Mouse (Mus musculus): ENCODE results near the gene G0s2. TPM values are rescaled to one million over a fixed set of nuclear protein-coding genes. Genes with fewer than 3 reads are reported as not detected.
A peak's percentile ranks its signal among the peaks of the same experiment; 100 is the strongest.

The G0s2 gene
- polyA plus RNA-seq, 2 experiments: 54.9 to 71.8 TPM

DNA sequence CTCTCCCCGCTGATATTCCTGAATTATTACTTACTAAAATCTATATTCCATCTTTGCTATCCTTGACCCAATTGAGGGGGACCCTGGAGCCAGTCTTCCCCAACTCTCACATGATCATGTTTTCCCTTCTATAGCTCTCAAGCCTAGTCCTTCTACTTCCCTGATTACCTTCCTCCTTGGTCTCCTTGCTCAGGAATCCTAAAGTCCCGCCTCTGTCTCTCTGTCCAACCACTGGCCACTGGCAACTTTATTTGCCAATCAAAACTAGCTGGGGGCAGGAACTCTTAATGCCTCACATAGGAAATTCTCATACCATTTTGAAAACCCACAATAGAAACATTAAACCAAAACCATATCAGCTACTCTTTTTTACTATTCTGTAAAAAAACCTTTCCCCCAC lies 8.3 kb upstream of the G0s2 start:
- 0 out of 4 replicates have a peak, but pooled peaks cover 0 to 3% of the 10 kb centered on the region in 2 experiments for H3K4me1 ChIP-seq (replicated peaks; ENCODE audit: control insufficient read depth in 2 of 2, insufficient read depth in 2 of 2, low read length in 1 of 2)
- no peak overlapping the region for H3K27ac ChIP-seq
- no peak for DNase-seq (ENCODE audit: low read depth in 3 of 3, low spot score in 3 of 3)
- H3K9me3 ChIP-seq (ENCODE audit: control insufficient read depth, low read length): no peaks in the 10 kb centered on the region
- H3K4me3 ChIP-seq (ENCODE audit: insufficient read depth in 1 of 2, low read depth in 2 of 2, low read length in 2 of 2): no peak overlapping the region
- no peak for ATAC-seq (ENCODE audit: insufficient read depth)
- H3K36me3 ChIP-seq (replicated peaks; ENCODE audit: control insufficient read depth, insufficient read depth, low read depth): no peaks in the 10 kb centered on the region
- TF ChIP-seq CTCF (IDR thresholded peaks at IDR 0.05; ENCODE audit: low read depth) (no peak), EP300 (IDR thresholded peaks at IDR 0.05; ENCODE audit: low read depth) (no peak)
- H3K4me2 ChIP-seq (ENCODE audit: low read depth): no peak overlapping the region
- H3K9ac ChIP-seq (replicated peaks): no peak overlapping the region
- 59% methylated on average over 2 of the region's 2 CpGs for WGBS (ENCODE audit: insufficient replicate concordance)
- no peaks in the 10 kb centered on the region for H3K27me3 ChIP-seq (ENCODE audit: control insufficient read depth, insufficient read depth, low read length)

DNA sequence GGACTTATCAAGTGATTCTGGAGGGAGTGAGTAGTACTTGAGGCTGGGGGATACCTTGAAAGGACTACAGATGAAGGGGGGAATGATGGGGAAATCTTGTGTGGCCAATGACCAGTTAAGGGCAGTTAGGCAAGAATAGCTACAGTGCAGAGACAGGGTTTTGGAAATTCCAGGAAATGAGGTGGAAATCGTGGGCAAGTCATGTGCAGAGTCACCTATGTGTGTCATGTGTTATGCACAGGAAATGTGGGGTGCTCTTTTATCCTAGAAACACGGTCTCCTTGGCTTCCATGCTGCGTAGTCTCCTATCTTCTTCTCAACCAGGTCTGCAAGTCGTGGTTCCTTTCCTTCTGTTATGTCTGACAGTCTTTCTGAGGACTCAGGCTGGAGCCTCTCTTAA lies 6.5 kb upstream of the G0s2 start:
- ATAC-seq (ENCODE audit: insufficient read depth) (no peak), DNase-seq (ENCODE audit: low read depth in 3 of 3, low spot score in 3 of 3) (no peak)
- Histone ChIP-seq H3K36me3 (replicated peaks; ENCODE audit: control insufficient read depth, insufficient read depth, low read depth) (no peaks in the 10 kb centered on the region), H3K27me3 (ENCODE audit: control insufficient read depth, insufficient read depth, low read length) (no peaks in the 10 kb centered on the region), H3K9me3 (ENCODE audit: control insufficient read depth, low read length) (no peaks in the 10 kb centered on the region), H3K4me1 (replicated peaks; ENCODE audit: control insufficient read depth in 2 of 2, insufficient read depth in 2 of 2, low read length in 1 of 2) (peaks cover 0 to 9% of the 10 kb centered on the region in 2 experiments; a peak in 1 of 4 replicates), H3K4me2 (ENCODE audit: low read depth) (no peak overlapping the region), H3K9ac (replicated peaks) (no peak overlapping the region), H3K27ac (no peak overlapping the region), H3K4me3 (ENCODE audit: insufficient read depth in 1 of 2, low read depth in 2 of 2, low read length in 2 of 2) (no peak overlapping the region)
- 40% methylated on average over 4 of the region's 4 CpGs for WGBS (ENCODE audit: insufficient replicate concordance)
- no peak for TF ChIP-seq EP300 (IDR thresholded peaks at IDR 0.05; ENCODE audit: low read depth)
- TF ChIP-seq CTCF (IDR thresholded peaks at IDR 0.05; ENCODE audit: low read depth): no peak

DNA sequence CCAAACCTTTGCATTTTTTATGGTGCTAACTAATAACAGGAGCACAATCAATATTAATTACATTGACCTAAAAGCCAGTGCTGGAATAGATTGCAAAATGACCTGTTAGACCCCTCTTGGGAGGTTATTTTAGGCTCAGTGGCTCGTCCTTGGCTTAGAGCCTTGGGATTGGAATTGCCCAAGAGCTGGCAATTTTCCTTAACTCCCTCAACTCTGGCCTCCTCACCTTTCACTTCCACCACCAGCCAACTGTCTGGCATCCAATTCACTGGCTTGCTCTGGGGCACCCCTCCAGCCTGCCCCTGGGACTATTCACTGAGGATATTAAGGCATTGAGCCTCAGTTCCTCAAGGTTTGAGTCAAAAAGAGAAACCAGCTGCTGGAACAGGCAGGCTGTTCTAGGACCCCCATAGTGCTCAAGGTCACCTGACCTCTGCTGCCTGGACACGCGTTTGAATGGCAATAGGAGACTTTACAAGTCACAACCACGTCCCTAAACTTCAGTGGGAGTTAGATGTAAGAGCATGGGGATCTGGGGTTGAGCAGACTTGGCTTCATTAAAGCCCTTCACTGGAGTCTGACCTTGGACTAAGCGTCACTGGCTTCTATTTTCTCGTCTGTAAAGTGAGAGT lies 5.5 kb upstream of the G0s2 start:
- DNase-seq (ENCODE audit: low read depth in 3 of 3, low spot score in 3 of 3): no peak
- H3K9me3 ChIP-seq (ENCODE audit: control insufficient read depth, low read length): no peaks in the 10 kb centered on the region
- ATAC-seq (ENCODE audit: insufficient read depth): no peak
- H3K27me3 ChIP-seq (ENCODE audit: control insufficient read depth, insufficient read depth, low read length): no peaks in the 10 kb centered on the region
- no peak overlapping the region for H3K4me2 ChIP-seq (ENCODE audit: low read depth)
- no peak for TF ChIP-seq EP300 (IDR thresholded peaks at IDR 0.05; ENCODE audit: low read depth)
- TF ChIP-seq CTCF (IDR thresholded peaks at IDR 0.05; ENCODE audit: low read depth): no peak
- H3K36me3 ChIP-seq (replicated peaks; ENCODE audit: control insufficient read depth, insufficient read depth, low read depth): no peaks in the 10 kb centered on the region
- 42% methylated on average over 6 of the region's 6 CpGs for WGBS (ENCODE audit: insufficient replicate concordance)
- H3K9ac ChIP-seq (replicated peaks): no peak overlapping the region
- H3K4me1 ChIP-seq (replicated peaks; ENCODE audit: control insufficient read depth in 2 of 2, insufficient read depth in 2 of 2, low read length in 1 of 2): peaks cover 0 to 7% of the 10 kb centered on the region in 2 experiments; a peak in 1 of 4 replicates
- H3K4me3 ChIP-seq (ENCODE audit: insufficient read depth in 1 of 2, low read depth in 2 of 2, low read length in 2 of 2): no peak overlapping the region
- H3K27ac ChIP-seq: no peak overlapping the region

- WGBS (ENCODE audit: insufficient replicate concordance): 46% methylated on average over 8 of the region's 8 CpGs
- peaks cover 0 to 12% of the 10 kb centered on the region in 2 experiments; a peak in 2 of 4 replicates for H3K4me1 ChIP-seq (replicated peaks; ENCODE audit: control insufficient read depth in 2 of 2, insufficient read depth in 2 of 2, low read length in 1 of 2)
- no peaks in the 10 kb centered on the region for H3K27me3 ChIP-seq (ENCODE audit: control insufficient read depth, insufficient read depth, low read length)
- no peaks in the 10 kb centered on the region for H3K9me3 ChIP-seq (ENCODE audit: control insufficient read depth, low read length)
- ATAC-seq (ENCODE audit: insufficient read depth) (peak; percentile 21; the same call in 1 of the 2 replicates), DNase-seq (ENCODE audit: low read depth in 3 of 3, low spot score in 3 of 3) (no peak)
- peak overlapping the region; percentile 28 for H3K4me2 ChIP-seq (ENCODE audit: low read depth)
- no peak for TF ChIP-seq CTCF (IDR thresholded peaks at IDR 0.05; ENCODE audit: low read depth)
- no peak overlapping the region for H3K27ac ChIP-seq
- H3K9ac ChIP-seq (replicated peaks): no peak overlapping the region
- H3K36me3 ChIP-seq (replicated peaks; ENCODE audit: control insufficient read depth, insufficient read depth, low read depth): no peaks in the 10 kb centered on the region
- H3K4me3 ChIP-seq (ENCODE audit: insufficient read depth in 1 of 2, low read depth in 2 of 2, low read length in 2 of 2): no peak overlapping the region
Measured at GRCm38 (mm10) chr1:193274407-193275071, 1.5 kb upstream of the G0s2 start.

DNA sequence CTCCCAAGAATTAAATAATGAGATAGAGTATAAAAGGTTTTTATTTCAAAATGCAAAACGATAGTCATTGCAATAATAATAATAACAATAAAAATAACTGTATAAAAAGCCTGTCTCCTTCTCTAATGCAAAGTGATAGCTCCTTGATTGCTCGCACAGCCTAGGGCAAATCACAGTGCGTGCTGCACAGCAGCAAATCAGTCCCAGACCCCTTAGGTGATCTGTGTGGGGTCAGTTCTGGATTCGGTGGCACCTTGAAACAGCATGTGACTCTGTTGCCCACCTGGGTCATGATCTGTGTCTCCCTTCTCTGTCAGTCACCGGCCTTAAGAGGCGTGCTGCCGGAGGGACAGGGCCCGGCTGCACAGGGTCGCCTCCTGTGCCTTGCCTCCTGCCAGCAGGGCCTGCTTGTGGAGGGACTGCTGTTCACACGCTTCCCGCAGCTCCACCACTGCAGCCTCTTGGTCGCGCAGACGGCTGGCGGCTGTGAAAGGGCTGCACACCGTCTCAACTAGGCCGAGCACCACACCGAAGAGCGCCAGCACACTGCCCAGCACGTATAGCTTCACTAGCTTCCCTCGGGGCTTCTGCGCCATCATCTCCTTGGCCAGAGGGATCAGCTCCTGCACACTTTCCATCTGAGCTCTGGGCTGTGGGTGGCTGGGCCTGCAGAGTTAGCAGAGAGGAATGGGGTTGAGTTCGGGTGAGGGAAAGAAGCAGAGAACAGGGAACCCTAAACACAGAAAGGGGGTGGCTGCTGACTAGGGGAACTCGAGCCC lies 691 bp downstream of the G0s2 start:
- no peak overlapping the region; the same call in 1 of the 2 replicates for H3K27ac ChIP-seq
- peak; percentile 22 for ATAC-seq (ENCODE audit: insufficient read depth)
- H3K4me3 ChIP-seq (ENCODE audit: insufficient read depth in 1 of 2, low read depth in 2 of 2, low read length in 2 of 2): peak overlapping the region; percentile 49 to 52
- DNase-seq (ENCODE audit: low read depth in 3 of 3, low spot score in 3 of 3): no peak
- no peaks in the 10 kb centered on the region for H3K9me3 ChIP-seq (ENCODE audit: control insufficient read depth, low read length)
- peaks cover 0 to 12% of the 10 kb centered on the region in 2 experiments; a peak in 2 of 4 replicates for H3K4me1 ChIP-seq (replicated peaks; ENCODE audit: control insufficient read depth in 2 of 2, insufficient read depth in 2 of 2, low read length in 1 of 2)
- TF ChIP-seq EP300 (IDR thresholded peaks at IDR 0.05; ENCODE audit: low read depth) (no peak), CTCF (IDR thresholded peaks at IDR 0.05; ENCODE audit: low read depth) (no peak)
- H3K9ac ChIP-seq (replicated peaks): peak overlapping the region; percentile 38; the same call in 1 of the 2 replicates
- H3K4me2 ChIP-seq (ENCODE audit: low read depth): peak overlapping the region; percentile 43
- 37% methylated on average over 24 of the region's 24 CpGs for WGBS (ENCODE audit: insufficient replicate concordance)
- no peaks in the 10 kb centered on the region for H3K27me3 ChIP-seq (ENCODE audit: control insufficient read depth, insufficient read depth, low read length)
- no peaks in the 10 kb centered on the region for H3K36me3 ChIP-seq (replicated peaks; ENCODE audit: control insufficient read depth, insufficient read depth, low read depth)

All from liver, embryonic 14.5 days (tissue).